Mouse (Mus musculus) liver, adult 2 months (tissue): ENCODE results near the gene Ptafr. TPM values are rescaled to one million over a fixed set of nuclear protein-coding genes. Genes with fewer than 3 reads are reported as not detected.

Source experiments
- DNase-seq: peaks from one replicate; pipeline ENCODE4 v3.0.0-alpha.2; 2011; ENCODE audit warnings: low read depth, low spot score; ENCODE audit errors: extremely low read depth
- H3K27ac ChIP-seq: fragments of 200-500 bp; replicated peaks from 2 replicates; pipeline ENCODE4 v1.5.1; 2012; ENCODE audit warnings: low read depth, mild to moderate bottlenecking, control low read depth, inconsistent platforms, low read length; ENCODE audit not compliant: insufficient read depth
- H3K27me3 ChIP-seq: fragments of 200-500 bp; 2 replicates; pipeline ENCODE4 v1.6.1; 2012; ENCODE audit warnings: mild to moderate bottlenecking, moderate library complexity, low read length, inconsistent platforms; ENCODE audit not compliant: control insufficient read depth, insufficient read depth
- H3K36me3 ChIP-seq: fragments of 200-500 bp; 2 replicates; pipeline ENCODE4 v1.6.1; 2012; ENCODE audit warnings: low read length, inconsistent platforms; ENCODE audit not compliant: control insufficient read depth, insufficient read depth
- H3K4me1 ChIP-seq: fragments of 200-500 bp; 2 replicates; pipeline ENCODE4 v1.6.1; 2011; ENCODE audit warnings: low read length; ENCODE audit not compliant: control insufficient read depth, insufficient read depth
- H3K4me3 ChIP-seq: fragments of 200-500 bp; 2 replicates; pipeline ENCODE4 v1.5.1; 2011; ENCODE audit warnings: low read depth, mild to moderate bottlenecking, control low read depth, low read length, moderate library complexity; ENCODE audit not compliant: insufficient read depth
- H3K79me2 ChIP-seq: fragments of 200-500 bp; 2 replicates; pipeline ENCODE4 v1.6.1; 2012; ENCODE audit warnings: inconsistent platforms, mild to moderate bottlenecking, low read length, moderate library complexity; ENCODE audit not compliant: control insufficient read depth, insufficient read depth
- H3K9ac ChIP-seq: fragments of 200-500 bp; 2 replicates; pipeline ENCODE4 v1.6.1; 2012; ENCODE audit warnings: low read depth, mild to moderate bottlenecking, control low read depth, inconsistent platforms, low read length
- CTCF ChIP-seq: fragments of 200-500 bp; IDR thresholded peaks from 2 replicates; pipeline ENCODE4 v1.5.1; 2011; ENCODE audit warnings: low read depth, low read length, control low read depth
- POLR2A ChIP-seq: fragments of 200-500 bp; IDR thresholded peaks from 2 replicates; pipeline ENCODE4 v1.6.1; 2011; ENCODE audit warnings: low read length, control low read depth; ENCODE audit not compliant: insufficient read depth; ENCODE audit errors: extremely low read depth
- WGBS: fragments of 180-500 bp; shearing (Covaris S2); methylation state at CpG from one replicate; pipeline ENCODE4 v1.1.7; 2018; 5-methylcytosine and 5-hydroxymethylcytosine counted together
- polyA plus RNA-seq: library from polyadenylated mRNA; depleted of rRNA; stranded (reverse); fragments of >200 nt; gene quantifications from 2 replicates; pipeline ENCODE4 v1.2.3, GENCODE M21; 2012
- total RNA-seq: library from RNA; depleted of rRNA; stranded (reverse); fragments of >200 nt; gene quantifications from 2 replicates; pipeline ENCODE4 v1.2.3, GENCODE M21; 2014

Ptafr gene
- total and polyA plus RNA-seq, 2 experiments, result 1.0 TPM

- Histone ChIP-seq H3K9ac (no peak overlapping the region), H3K79me2 (no peaks in the 10 kb centered on the region), H3K36me3 (no peaks in the 10 kb centered on the region), H3K4me3 (no peak overlapping the region), H3K27me3 (no peaks in the 10 kb centered on the region), H3K4me1 (no peaks in the 10 kb centered on the region), H3K27ac (no peak overlapping the region)
- no peak for TF ChIP-seq CTCF
- TF ChIP-seq POLR2A, result no peak
- no peak for DNase-seq
- 64% methylated on average over 11 of the region's 11 CpGs for WGBS
Measured at GRCm38 (mm10) chr4:132524321-132524741, 39.5 kb upstream of the Ptafr start.

GRCm38 (mm10) chr4:132524808-132525207 lies 39.1 kb upstream of the Ptafr start:
- Histone ChIP-seq H3K27ac (no peak overlapping the region), H3K4me1 (no peaks in the 10 kb centered on the region), H3K9ac (no peak overlapping the region), H3K79me2 (no peaks in the 10 kb centered on the region), H3K4me3 (no peak overlapping the region), H3K27me3 (no peaks in the 10 kb centered on the region), H3K36me3 (no peaks in the 10 kb centered on the region)
- TF ChIP-seq POLR2A (no peak), CTCF (no peak)
- WGBS, result 80% methylated on average over 6 of the region's 6 CpGs
- no peak for DNase-seq

GRCm38 (mm10) chr4:132526678-132527077 lies 37.2 kb upstream of the Ptafr start:
- DNase-seq, result no peak
- Histone ChIP-seq H3K4me3 (no peak overlapping the region), H3K36me3 (peaks cover 3% of the 10 kb centered on the region; the same call in 1 of the 2 replicates), H3K9ac (no peak overlapping the region), H3K27ac (no peak overlapping the region), H3K27me3 (no peaks in the 10 kb centered on the region), H3K4me1 (no peaks in the 10 kb centered on the region), H3K79me2 (no peaks in the 10 kb centered on the region)
- WGBS, result 46% methylated on average over 2 of the region's 2 CpGs
- TF ChIP-seq POLR2A (no peak), CTCF (peak; percentile 41; the same call in 1 of the 2 replicates)

- no peak for DNase-seq
- Histone ChIP-seq H3K36me3 (peaks cover 3% of the 10 kb centered on the region; the same call in 1 of the 2 replicates), H3K4me3 (no peak overlapping the region), H3K79me2 (no peaks in the 10 kb centered on the region), H3K9ac (no peak overlapping the region), H3K27ac (no peak overlapping the region), H3K27me3 (no peaks in the 10 kb centered on the region), H3K4me1 (no peaks in the 10 kb centered on the region)
- 90% methylated on average over 8 of the region's 8 CpGs for WGBS
- TF ChIP-seq CTCF, result no peak
- TF ChIP-seq POLR2A, result no peak
Measured at GRCm38 (mm10) chr4:132527917-132528522, 35.8 kb upstream of the Ptafr start.

- Histone ChIP-seq H3K79me2 (no peaks in the 10 kb centered on the region), H3K9ac (no peak overlapping the region), H3K36me3 (peaks cover 3% of the 10 kb centered on the region; the same call in 1 of the 2 replicates), H3K27me3 (no peaks in the 10 kb centered on the region), H3K4me3 (no peak overlapping the region), H3K4me1 (peaks cover 5% of the 10 kb centered on the region; the same call in 1 of the 2 replicates), H3K27ac (no peak overlapping the region)
- no peak for TF ChIP-seq POLR2A
- no peak for TF ChIP-seq CTCF
- no peak for DNase-seq
- WGBS, result 68% methylated on average over 4 of the region's 4 CpGs
Measured at GRCm38 (mm10) chr4:132529344-132529743, 34.5 kb upstream of the Ptafr start.
